Mouse (Mus musculus): ENCODE measurements around the gene Cox5a. TPM values are rescaled to one million over a fixed set of nuclear protein-coding genes. Genes with fewer than 3 reads are reported as not detected.

Cox5a gene
- total and polyA plus RNA-seq, 2 experiments from 2014 or later = 1,154 to 4,139 TPM

- Histone ChIP-seq H3K4me3 (ENCODE audit: low read depth, low read length) (peak within 1 kb of the TSS; percentile 68), H3K4me1 (ENCODE audit: control insufficient read depth, insufficient read depth) (peaks cover 13% of the 10 kb centered on the region), H3K4me2 (ENCODE audit: low read depth, low read length) (peak within 1 kb of the TSS; percentile 95), H3K27ac (ENCODE audit: low read depth) (peak within 1 kb of the TSS; percentile 71), H3K9ac (replicated peaks; ENCODE audit: low read depth, low read length) (peak within 1 kb of the TSS; percentile 83), H3K27me3 (ENCODE audit: control insufficient read depth, insufficient read depth, low read length) (no peaks in the 10 kb centered on the region), H3K9me3 (replicated peaks; ENCODE audit: control insufficient read depth, low read length) (no peaks in the 10 kb centered on the region), H3K36me3 (replicated peaks; ENCODE audit: control insufficient read depth, insufficient read depth, low read length) (peaks cover 50% of the 10 kb centered on the region)
- TF ChIP-seq EP300 (IDR thresholded peaks at IDR 0.05; ENCODE audit: low read depth) (no peak), CTCF (IDR thresholded peaks at IDR 0.05; ENCODE audit: low read depth) (no peak)
- peak; percentile 88 for DNase-seq (ENCODE audit: low spot score)
- peak; percentile 90 for ATAC-seq (ENCODE audit: insufficient read depth, low read depth)
- WGBS = 2% methylated on average over 45 of the region's 45 CpGs
Measured at GRCm38 (mm10) chr9:57537044-57537727, 16.1 kb downstream of the Cox5a start, which contains the start of gene Fam219b. Fam219b (plus strand) TSS chr9:57537528.

- ATAC-seq (ENCODE audit: insufficient read depth, low read depth) (peak; percentile 46), DNase-seq (ENCODE audit: low spot score) (no peak)
- WGBS = under 1% methylated on average over 24 of the region's 24 CpGs
- H3K27ac ChIP-seq (ENCODE audit: low read depth) = peak overlapping the region; percentile 71
- H3K4me1 ChIP-seq (ENCODE audit: control insufficient read depth, insufficient read depth) = peaks cover 13% of the 10 kb centered on the region
- peaks cover 50% of the 10 kb centered on the region for H3K36me3 ChIP-seq (replicated peaks; ENCODE audit: control insufficient read depth, insufficient read depth, low read length)
- TF ChIP-seq CTCF (IDR thresholded peaks at IDR 0.05; ENCODE audit: low read depth) (no peak), EP300 (IDR thresholded peaks at IDR 0.05; ENCODE audit: low read depth) (no peak)
- peak overlapping the region; percentile 95 for H3K4me2 ChIP-seq (ENCODE audit: low read depth, low read length)
- H3K4me3 ChIP-seq (ENCODE audit: low read depth, low read length) = peak overlapping the region; percentile 68
- no peaks in the 10 kb centered on the region for H3K27me3 ChIP-seq (ENCODE audit: control insufficient read depth, insufficient read depth, low read length)
- H3K9ac ChIP-seq (replicated peaks; ENCODE audit: low read depth, low read length) = peak overlapping the region; percentile 83
- H3K9me3 ChIP-seq (replicated peaks; ENCODE audit: control insufficient read depth, low read length) = no peaks in the 10 kb centered on the region
Measured at GRCm38 (mm10) chr9:57537728-57538181, 16.7 kb downstream of the Cox5a start.

GRCm38 (mm10) chr9:57539550-57539949 is 18.5 kb downstream of the Cox5a start:
- peaks cover 13% of the 10 kb centered on the region for H3K4me1 ChIP-seq (ENCODE audit: control insufficient read depth, insufficient read depth)
- H3K27me3 ChIP-seq (ENCODE audit: control insufficient read depth, insufficient read depth, low read length) = no peaks in the 10 kb centered on the region
- no peak overlapping the region for H3K27ac ChIP-seq (ENCODE audit: low read depth)
- H3K9me3 ChIP-seq (replicated peaks; ENCODE audit: control insufficient read depth, low read length) = no peaks in the 10 kb centered on the region
- no peak for ATAC-seq (ENCODE audit: insufficient read depth, low read depth)
- TF ChIP-seq CTCF (IDR thresholded peaks at IDR 0.05; ENCODE audit: low read depth) (no peak), EP300 (IDR thresholded peaks at IDR 0.05; ENCODE audit: low read depth) (no peak)
- H3K4me3 ChIP-seq (ENCODE audit: low read depth, low read length) = no peak overlapping the region
- no peak overlapping the region for H3K9ac ChIP-seq (replicated peaks; ENCODE audit: low read depth, low read length)
- H3K36me3 ChIP-seq (replicated peaks; ENCODE audit: control insufficient read depth, insufficient read depth, low read length) = peaks cover 50% of the 10 kb centered on the region
- 88% methylated on average over 2 of the region's 2 CpGs for WGBS
- H3K4me2 ChIP-seq (ENCODE audit: low read depth, low read length) = no peak overlapping the region
- no peak for DNase-seq (ENCODE audit: low spot score)

GRCm38 (mm10) chr9:57541312-57541711 is 20.2 kb downstream of the Cox5a start:
- peaks cover 13% of the 10 kb centered on the region for H3K4me1 ChIP-seq (ENCODE audit: control insufficient read depth, insufficient read depth)
- TF ChIP-seq CTCF (IDR thresholded peaks at IDR 0.05; ENCODE audit: low read depth) (peak; percentile 72), EP300 (IDR thresholded peaks at IDR 0.05; ENCODE audit: low read depth) (no peak)
- no peaks in the 10 kb centered on the region for H3K27me3 ChIP-seq (ENCODE audit: control insufficient read depth, insufficient read depth, low read length)
- H3K9me3 ChIP-seq (replicated peaks; ENCODE audit: control insufficient read depth, low read length) = no peaks in the 10 kb centered on the region
- peaks cover 59% of the 10 kb centered on the region for H3K36me3 ChIP-seq (replicated peaks; ENCODE audit: control insufficient read depth, insufficient read depth, low read length)
- no peak overlapping the region for H3K4me2 ChIP-seq (ENCODE audit: low read depth, low read length)
- ATAC-seq (ENCODE audit: insufficient read depth, low read depth) (no peak), DNase-seq (ENCODE audit: low spot score) (peak; percentile 41)
- H3K4me3 ChIP-seq (ENCODE audit: low read depth, low read length) = no peak overlapping the region
- H3K27ac ChIP-seq (ENCODE audit: low read depth) = no peak overlapping the region
- no peak overlapping the region for H3K9ac ChIP-seq (replicated peaks; ENCODE audit: low read depth, low read length)
- 0% methylated on average over 1 of the region's 1 CpGs for WGBS

- H3K27me3 ChIP-seq (ENCODE audit: control insufficient read depth, insufficient read depth, low read length) = no peaks in the 10 kb centered on the region
- H3K4me3 ChIP-seq (ENCODE audit: low read depth, low read length) = no peak overlapping the region
- H3K4me1 ChIP-seq (ENCODE audit: control insufficient read depth, insufficient read depth) = peaks cover 12% of the 10 kb centered on the region; the same call in 1 of the 2 replicates
- H3K9me3 ChIP-seq (replicated peaks; ENCODE audit: control insufficient read depth, low read length) = no peaks in the 10 kb centered on the region
- DNase-seq (ENCODE audit: low spot score) (no peak), ATAC-seq (ENCODE audit: insufficient read depth, low read depth) (no peak)
- H3K27ac ChIP-seq (ENCODE audit: low read depth) = no peak overlapping the region
- H3K4me2 ChIP-seq (ENCODE audit: low read depth, low read length) = no peak overlapping the region
- peaks cover 79% of the 10 kb centered on the region for H3K36me3 ChIP-seq (replicated peaks; ENCODE audit: control insufficient read depth, insufficient read depth, low read length)
- 61% methylated on average over 3 of the region's 3 CpGs for WGBS
- TF ChIP-seq EP300 (IDR thresholded peaks at IDR 0.05; ENCODE audit: low read depth) (no peak), CTCF (IDR thresholded peaks at IDR 0.05; ENCODE audit: low read depth) (no peak)
- no peak overlapping the region for H3K9ac ChIP-seq (replicated peaks; ENCODE audit: low read depth, low read length)
Measured at GRCm38 (mm10) chr9:57543951-57544350, 22.9 kb downstream of the Cox5a start.
